Mouse (Mus musculus) lung, adult 2 months (tissue): Measurements from ENCODE around the gene Dennd2a. TPM values are rescaled to one million over a fixed set of nuclear protein-coding genes. Genes with fewer than 3 reads are reported as not detected.

Source experiments
- DNase-seq: peaks from one replicate; pipeline ENCODE4 v3.0.0; 2022
- H3K4me1 ChIP-seq: fragments of 200-500 bp; 2 replicates; pipeline ENCODE4 v1.6.1; 2011; ENCODE audit warnings: low read length; ENCODE audit not compliant: control insufficient read depth, insufficient read depth
- H3K4me3 ChIP-seq: fragments of 200-500 bp; replicated peaks from 2 replicates; pipeline ENCODE3; 2011; ENCODE audit warnings: low read depth, mild to moderate bottlenecking, control low read depth, low read length; ENCODE audit errors: extremely low read depth
- CTCF ChIP-seq: fragments of 200-500 bp; IDR thresholded peaks from 2 replicates; pipeline ENCODE4 v1.5.1; 2011; ENCODE audit warnings: mild to moderate bottlenecking, low read length, control low read depth; ENCODE audit not compliant: insufficient read depth
- POLR2A ChIP-seq: fragments of 200-500 bp; IDR thresholded peaks from 2 replicates; pipeline ENCODE4 v1.6.1; 2011; ENCODE audit warnings: low read depth, mild to moderate bottlenecking, control low read depth, low read length, borderline replicate concordance; ENCODE audit errors: extremely low read depth
- WGBS: fragments of 180-500 bp; shearing (Covaris S2); methylation state at CpG from one replicate; pipeline ENCODE4 v1.1.7; 2018; 5-methylcytosine and 5-hydroxymethylcytosine counted together
- polyA plus RNA-seq: library from polyadenylated mRNA; depleted of rRNA; stranded (reverse); fragments of >200 nt; gene quantifications from 2 replicates; pipeline ENCODE4 v1.2.3, GENCODE M21; 2012

The Dennd2a gene
- polyA plus RNA-seq, 1 experiment, result 22.9 TPM

- Histone ChIP-seq H3K4me3 (no peak overlapping the region), H3K4me1 (peaks cover 3% of the 10 kb centered on the region; the same call in 1 of the 2 replicates)
- 17% methylated on average over 23 of the region's 23 CpGs for WGBS
- TF ChIP-seq CTCF (peak; percentile 22; the same call in 1 of the 2 replicates), POLR2A (no peak)
- DNase-seq, result peak; percentile 61
These were observed 4.7 kb upstream of the Dennd2a start for GRCm38 (mm10) chr6:39562166-39563015.

DNA sequence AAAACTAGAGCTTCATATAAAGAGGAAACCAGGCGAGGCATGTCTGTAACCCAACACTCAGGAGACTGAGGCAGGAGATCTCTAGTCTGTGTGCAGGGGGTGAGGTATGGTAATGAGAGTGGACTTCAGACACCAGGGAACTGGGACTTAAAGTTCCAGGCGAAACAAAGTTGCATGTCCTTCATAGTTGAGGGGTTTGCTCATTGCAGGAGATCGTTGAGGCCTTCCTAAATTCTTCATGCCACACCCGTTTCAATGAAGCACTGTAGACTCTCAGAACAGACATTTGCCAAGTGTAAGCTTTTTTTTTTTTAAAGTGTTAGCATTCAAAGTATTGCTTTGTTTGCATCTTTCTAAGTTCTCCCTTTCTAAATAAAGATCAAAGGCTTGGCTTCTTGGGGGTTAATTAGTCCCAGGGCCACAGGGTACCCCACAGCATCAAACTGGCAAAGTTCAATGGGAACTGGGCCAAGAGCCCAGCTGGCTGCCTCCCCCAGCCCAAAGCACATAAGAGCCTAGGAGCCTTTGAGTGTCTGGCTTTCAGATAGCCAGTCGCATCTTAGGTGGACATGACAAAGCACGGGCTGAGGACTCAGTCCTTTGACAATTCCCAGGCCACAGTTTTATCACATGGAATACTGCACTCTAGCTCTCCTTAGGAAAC is 1.7 kb upstream of the Dennd2a start:
- H3K4me3 ChIP-seq, result no peak overlapping the region
- TF ChIP-seq CTCF, result no peak
- no peak for TF ChIP-seq POLR2A
- peaks cover 3% of the 10 kb centered on the region; the same call in 1 of the 2 replicates for H3K4me1 ChIP-seq
- WGBS, result 63% methylated on average over 6 of the region's 6 CpGs
- no peak for DNase-seq

GRCm38 (mm10) chr6:39556900-39557659 is 587 bp downstream of the Dennd2a start:
- peak; percentile 42 for DNase-seq
- no peaks in the 10 kb centered on the region for H3K4me1 ChIP-seq
- TF ChIP-seq CTCF (no peak), POLR2A (no peak)
- peak overlapping the region; percentile 70 for H3K4me3 ChIP-seq
- 2% methylated on average over 53 of the region's 54 CpGs for WGBS

- H3K4me3 ChIP-seq, result no peak overlapping the region
These were observed 2.1 kb downstream of the Dennd2a start for GRCm38 (mm10) chr6:39555648-39555945.

DNA sequence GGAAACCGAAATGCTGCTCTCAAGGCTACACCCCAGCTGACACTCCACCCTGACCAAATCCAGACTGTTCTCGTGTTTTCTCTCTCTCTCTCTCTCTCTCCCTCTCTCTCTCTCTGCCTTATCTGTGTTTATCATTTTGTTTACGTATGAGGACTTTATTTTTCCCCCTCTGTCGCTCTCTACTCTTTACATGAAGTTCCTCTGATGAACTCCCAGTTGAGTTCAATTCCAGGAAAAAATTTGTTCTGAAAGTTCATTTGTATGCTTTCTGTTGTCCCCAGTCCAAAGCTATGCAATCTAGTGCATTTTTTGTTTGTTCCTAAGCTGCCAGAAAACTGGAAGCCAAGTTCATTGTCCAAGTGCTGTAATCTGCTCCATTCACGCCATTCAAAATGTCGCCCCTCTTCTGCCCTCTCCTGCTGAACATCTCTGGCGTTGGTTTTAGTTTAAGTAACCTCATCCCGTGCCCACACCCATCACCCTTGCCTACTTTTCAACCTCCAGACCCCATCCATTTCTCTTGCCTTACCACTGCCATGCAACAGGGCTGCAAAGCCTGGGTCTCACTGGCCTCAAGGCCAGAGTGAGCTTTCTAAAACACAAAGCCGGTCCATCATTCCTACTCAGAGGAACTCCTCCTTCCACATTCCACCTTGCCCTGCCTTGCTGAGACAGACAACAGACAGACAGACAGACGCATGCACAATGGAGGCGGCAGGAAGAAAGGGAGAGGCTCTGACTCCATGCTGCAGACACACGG is 2.6 kb downstream of the Dennd2a start:
- H3K4me3 ChIP-seq, result no peak overlapping the region
- WGBS, result 59% methylated on average over 12 of the region's 12 CpGs
- DNase-seq, result no peak

More at GRCm38 (mm10) chr6:39555648-39555945, 2.1 kb downstream of the Dennd2a start:
- no peaks in the 10 kb centered on the region for H3K4me1 ChIP-seq
- DNase-seq, result no peak
- 78% methylated on average over 2 of the region's 2 CpGs for WGBS
- no peak for TF ChIP-seq POLR2A
- TF ChIP-seq CTCF, result no peak

DNA sequence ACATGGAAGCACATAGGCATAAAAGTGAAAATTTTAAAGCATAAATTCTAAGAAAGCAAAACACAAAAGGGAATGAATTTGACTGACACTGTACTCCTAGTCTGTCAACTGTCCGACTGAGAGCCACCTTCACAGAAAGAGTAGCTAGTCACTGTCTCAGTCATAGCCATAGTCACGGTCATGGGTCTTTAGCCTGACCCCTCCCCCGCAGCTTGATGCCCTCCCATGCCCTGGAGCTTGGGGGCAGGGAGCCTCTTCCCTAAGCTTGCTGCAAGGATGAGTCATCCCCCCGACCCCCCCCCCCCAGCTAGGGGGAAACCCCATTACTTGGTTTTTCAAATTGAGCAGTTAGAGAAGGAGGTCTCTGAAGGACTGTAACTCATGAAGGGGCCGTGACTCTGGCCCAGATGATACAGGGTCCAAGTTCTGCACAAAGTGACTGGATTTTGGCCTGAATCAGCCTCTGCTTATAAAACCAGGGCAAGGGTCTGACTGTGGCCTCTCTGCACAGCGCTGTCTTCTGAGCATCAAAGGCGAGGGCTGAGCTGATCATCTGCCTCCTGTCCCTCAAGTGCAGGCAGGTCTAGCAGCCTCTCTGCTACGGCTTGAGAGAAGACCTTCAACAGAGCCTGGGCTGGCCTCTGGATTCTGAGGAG is 5.6 kb downstream of the Dennd2a start:
- H3K4me3 ChIP-seq, result no peak overlapping the region
- 58% methylated on average over 8 of the region's 8 CpGs for WGBS
- DNase-seq, result no peak
- TF ChIP-seq CTCF (no peak), POLR2A (no peak)
- H3K4me1 ChIP-seq, result no peaks in the 10 kb centered on the region

More for the DNA sequence above, 2.6 kb downstream of the Dennd2a start:
- H3K4me1 ChIP-seq, result no peaks in the 10 kb centered on the region
- TF ChIP-seq CTCF (no peak), POLR2A (no peak)

GRCm38 (mm10) chr6:39548030-39548429 is 9.6 kb downstream of the Dennd2a start:
- DNase-seq, result no peak
- 66% methylated on average over 5 of the region's 5 CpGs for WGBS
- peaks cover 1% of the 10 kb centered on the region; the same call in 1 of the 2 replicates for H3K4me1 ChIP-seq

DNA sequence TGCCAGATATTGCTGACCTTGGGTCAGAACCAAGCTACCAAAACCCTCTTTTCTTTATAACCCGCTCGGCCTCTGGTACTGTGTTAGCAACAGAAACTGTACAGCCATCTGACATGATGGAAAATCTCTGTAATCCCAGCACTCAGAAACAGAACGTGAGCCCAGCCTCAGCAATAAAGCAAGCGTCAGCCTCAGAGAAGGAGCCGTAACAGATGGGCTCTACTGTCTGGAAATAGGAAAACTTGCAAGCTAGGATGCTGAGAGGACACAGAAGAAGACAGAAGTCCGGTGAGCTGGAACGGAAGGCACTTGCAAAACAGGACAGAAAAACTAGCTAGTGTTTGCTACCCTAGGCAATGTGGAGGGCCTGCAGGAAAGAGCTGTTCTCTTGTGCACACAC is 12.2 kb downstream of the Dennd2a start:
- DNase-seq, result no peak
- WGBS, result 85% methylated on average over 7 of the region's 7 CpGs
- TF ChIP-seq POLR2A, result no peak
- no peak for TF ChIP-seq CTCF
- Histone ChIP-seq H3K4me1 (peaks cover 3% of the 10 kb centered on the region; the same call in 1 of the 2 replicates), H3K4me3 (no peak overlapping the region)

More at GRCm38 (mm10) chr6:39548030-39548429, 9.6 kb downstream of the Dennd2a start:
- TF ChIP-seq CTCF (no peak), POLR2A (no peak)
- no peak overlapping the region for H3K4me3 ChIP-seq
